Mouse (Mus musculus): ENCODE measurements at regions not wholly inside any gene's neighbourhood (a gene's known extent, or its start where the extent isn't known, plus 50 kb on each side); places are given as distances from the start of the nearest gene placed in this dataset.

DNA sequence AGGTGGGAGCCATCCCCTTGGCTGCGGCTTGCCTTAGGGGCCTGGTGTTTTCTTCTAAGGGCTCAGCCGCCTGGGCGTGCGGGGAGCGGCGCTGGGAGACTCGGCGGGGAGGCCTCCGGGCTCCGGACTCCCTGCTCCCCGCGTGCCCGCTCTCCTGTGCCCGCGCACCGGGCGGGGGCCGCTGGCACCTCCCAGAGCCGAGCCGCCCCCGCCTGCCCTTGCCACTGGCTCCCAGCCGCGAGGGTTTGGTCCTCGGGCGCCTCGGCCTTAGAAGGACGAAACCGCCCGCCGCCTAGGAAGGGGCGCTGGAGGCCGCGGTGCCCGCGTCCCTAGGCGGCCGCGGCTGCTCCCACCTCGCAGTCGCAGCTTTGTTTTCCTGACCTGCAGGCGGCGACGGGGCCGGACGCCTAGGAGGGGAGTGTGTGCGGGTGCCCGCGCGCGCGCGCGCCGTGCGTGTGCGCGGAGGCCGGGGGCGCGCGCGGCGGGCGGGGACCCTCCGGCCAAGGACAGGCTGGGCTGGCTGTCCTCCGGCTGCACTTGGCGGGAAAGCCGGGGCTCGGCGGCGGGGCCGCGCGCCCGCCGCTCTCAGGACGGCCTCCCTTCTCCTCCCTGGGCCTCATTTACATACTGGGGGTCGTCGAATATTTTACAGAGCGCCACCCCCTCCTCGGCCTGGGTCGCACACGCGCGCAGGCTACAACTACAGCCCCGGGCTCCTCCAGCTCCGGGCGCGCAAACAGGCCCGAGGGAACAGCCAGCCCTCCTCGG is 227.1 kb downstream of the Mef2c start:
- DNase-seq (ENCODE audit: low spot score in 2 of 2): peak in 1 of 2 experiments; percentile 72

DNA sequence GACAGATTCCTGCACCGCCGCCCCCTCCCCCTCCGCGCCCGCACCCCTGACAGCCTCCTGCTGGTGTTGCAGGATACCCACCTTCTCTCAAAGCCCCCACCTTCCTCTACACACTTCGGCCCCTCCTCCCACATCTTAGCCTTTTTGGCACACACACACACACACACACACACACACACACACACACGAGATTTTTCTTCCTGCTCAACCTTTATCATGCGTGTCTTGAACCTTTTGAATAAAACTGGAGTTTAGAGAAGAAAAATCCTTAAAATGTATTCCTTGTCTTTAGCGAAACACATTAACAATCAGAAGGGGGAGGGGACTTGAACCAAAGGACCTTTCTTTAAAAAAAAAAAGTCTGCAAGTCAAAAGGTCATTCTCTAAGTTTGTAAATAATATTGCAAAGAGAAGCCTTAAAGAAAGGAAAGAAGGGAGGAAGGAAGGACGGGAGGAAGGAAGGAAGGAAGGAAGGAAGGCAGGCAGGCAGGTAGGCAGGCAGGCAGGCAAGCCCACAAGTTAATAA is 227.7 kb downstream of the Mef2c start:
- no peak for DNase-seq (ENCODE audit: low spot score in 2 of 2)

DNA sequence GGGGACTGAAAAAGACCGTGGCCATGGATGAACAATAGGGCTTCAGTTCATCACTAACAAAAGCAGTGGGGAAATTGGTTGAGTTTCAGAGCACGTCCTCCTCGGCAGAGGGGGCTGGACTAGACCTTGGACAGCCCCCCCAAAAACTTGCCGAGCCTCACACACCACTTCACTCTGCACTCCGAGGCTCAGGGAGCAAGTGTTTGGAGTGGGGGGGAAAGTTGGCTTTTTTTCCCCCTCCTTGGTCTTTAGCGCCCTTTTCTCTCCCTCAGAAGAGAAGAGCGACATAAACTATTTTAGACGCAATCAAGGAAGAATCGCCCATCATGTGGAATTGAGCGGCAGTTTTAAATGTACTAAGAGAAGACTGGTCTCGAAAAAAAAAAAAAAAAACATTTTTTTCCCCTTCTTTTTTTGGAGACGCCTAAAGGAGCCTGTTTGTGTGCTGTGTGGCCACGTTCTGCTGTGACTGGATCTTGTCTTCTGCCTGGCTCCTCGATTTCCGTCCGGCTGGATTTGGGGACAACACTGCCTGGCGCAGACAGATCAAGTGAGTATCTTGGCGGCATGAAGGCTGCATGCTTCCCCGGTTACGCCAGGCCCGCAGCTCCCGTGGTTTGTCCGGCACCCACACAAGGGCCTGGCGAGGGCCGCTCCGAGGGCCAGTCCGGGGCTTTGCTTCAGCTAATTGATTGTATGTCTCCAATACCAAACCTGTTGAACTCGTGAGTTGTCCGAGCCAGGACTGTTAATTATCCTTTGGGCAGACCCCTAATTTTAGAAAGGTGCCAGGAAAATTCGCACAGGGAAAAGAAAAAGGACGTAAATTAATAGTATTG is 228.7 kb downstream of the Mef2c start:
- peak in 1 of 2 experiments; percentile 68 for DNase-seq (ENCODE audit: low spot score in 2 of 2)

DNA sequence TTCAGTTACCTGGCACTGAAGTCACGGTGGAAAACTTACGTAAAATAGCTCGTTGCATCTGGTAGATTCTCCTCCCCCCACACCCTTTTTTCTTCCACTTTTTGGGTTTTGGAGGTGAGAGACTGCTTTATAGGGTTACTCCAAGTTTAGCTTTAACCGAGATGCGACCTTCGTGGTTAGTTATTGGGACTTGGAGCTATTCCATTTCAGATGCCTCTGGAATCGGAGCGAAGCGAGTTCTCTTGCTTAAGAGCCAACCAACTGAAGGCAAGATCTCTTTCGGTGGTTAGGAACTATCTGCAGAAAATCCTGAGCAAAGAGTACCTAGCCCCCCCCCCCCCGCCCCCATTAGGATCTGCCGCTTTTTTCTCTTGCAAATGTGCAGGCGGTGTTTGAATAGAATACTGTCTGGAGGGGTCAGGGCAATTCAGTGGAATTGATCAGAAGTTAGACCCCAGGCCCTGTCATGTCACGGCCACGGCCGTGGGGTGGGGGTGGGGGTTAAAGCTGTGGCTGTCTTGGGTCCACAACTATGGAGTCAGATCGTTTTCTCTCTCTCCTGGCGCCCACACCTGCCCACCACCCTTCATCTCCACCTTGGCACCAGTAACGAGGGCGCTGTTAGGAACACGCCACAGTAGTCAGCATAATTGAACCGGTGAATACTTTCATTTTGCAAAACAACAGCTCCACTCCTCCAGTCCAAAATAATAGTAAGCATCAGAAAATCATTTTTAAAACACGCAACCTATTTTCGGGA is 229.6 kb downstream of the Mef2c start:
- peak in 1 of 2 experiments; percentile 33 for DNase-seq (ENCODE audit: low spot score in 2 of 2)

DNA sequence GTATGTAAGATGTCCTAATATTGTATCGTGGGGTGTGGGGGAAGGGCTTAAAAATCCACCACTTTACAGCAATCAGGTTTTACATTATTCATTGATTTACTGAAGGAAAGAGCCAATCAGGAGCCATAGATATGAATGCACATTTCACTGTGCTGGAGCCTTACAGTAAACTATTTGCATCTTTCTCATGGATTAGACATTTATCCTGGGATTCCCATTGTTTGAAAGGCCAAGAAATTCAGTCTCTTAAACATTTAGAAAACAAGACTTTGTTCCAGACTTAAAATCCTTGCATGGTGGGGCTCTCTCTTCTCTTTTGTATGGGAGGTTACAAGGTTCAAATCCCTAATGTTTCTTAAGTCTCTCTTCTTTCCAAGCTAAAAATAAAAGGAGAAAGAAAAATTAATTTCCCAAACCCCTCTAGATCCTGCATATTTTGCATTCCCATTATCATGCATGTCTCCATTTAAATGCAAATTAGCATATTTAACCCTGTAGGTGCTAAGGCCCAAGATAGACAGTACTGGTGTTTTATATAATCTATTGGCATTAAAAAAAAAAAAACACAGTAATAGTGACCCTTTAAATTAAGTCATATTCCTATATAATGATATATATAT is 230.3 kb downstream of the Mef2c start:
- DNase-seq (ENCODE audit: low spot score in 2 of 2): no peak

DNA sequence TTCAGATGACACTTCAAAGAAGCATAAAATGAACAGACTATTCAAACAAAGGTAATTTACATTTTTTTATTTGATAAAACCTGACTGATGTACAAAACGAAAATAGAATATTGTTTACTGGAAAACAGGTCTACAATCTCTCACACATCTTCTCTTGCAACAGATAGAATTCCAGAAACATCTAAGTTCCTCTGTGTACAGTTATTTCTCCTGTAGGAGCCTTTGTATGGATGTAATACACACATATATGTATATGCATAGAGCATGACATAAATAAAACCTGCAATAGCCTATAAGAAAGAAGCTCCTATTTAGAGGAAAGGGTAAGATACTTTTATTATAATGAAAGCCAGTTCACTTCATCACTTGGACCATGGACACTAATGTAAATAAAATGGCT is 230.8 kb downstream of the Mef2c start:
- DNase-seq (ENCODE audit: low spot score in 2 of 2): no peak

DNA sequence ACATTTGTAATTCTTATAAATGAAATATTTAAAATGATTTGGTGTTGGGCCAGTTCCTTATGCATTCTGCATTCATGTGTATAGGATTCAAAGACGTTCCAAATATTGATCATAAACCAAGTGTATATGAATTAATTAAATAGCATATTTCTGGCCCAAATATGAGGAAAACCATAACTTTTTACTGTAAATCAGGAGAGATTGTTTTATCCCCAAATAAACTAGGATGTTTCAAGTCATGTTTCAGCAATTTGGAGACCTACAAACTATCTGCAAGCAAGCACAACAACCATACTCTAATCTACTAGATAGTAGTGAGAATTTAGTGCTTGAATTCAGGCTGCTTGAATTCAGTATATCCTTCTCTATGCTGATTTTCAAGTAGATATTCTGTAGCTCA is 231.3 kb downstream of the Mef2c start:
- DNase-seq (ENCODE audit: low spot score in 2 of 2): no peak

DNA sequence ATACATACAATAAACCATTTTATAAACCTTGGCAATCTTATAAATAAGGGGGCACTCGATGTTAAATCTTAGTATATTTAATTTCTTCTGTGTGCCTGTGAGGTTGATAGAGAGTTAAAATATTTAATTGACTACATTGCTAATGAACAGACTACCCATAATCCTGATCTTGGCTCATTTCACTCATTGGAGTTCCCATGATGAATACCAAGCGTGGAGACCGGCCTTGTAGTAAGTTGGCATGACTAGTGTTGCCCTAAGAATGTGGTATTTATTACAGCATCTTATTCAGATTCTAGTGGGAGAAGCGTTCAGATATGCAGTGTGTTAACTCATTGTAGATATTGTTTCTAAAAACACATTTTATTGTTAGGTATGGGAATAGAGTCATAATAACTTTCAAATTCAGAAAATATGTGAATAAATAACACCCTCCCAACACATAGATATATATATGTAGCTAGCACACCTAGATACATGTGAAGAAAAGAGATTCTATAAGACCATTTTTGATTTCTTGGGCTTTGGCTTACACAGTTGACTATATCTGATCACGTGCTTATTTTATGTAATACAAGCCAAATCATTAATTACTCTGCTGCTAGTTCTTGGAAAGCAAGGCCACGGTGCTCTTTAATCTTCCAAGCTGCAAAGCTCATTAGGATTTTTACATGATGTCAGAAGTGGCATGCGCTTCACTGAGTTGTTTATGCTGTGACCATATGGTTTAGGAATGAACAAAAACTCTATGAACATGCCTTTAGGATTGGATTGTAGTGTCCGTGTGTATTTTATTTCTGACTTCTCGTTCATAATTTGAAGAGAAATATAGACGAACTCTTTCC is 232.0 kb downstream of the Mef2c start:
- no peak for DNase-seq (ENCODE audit: low spot score in 2 of 2)

DNA sequence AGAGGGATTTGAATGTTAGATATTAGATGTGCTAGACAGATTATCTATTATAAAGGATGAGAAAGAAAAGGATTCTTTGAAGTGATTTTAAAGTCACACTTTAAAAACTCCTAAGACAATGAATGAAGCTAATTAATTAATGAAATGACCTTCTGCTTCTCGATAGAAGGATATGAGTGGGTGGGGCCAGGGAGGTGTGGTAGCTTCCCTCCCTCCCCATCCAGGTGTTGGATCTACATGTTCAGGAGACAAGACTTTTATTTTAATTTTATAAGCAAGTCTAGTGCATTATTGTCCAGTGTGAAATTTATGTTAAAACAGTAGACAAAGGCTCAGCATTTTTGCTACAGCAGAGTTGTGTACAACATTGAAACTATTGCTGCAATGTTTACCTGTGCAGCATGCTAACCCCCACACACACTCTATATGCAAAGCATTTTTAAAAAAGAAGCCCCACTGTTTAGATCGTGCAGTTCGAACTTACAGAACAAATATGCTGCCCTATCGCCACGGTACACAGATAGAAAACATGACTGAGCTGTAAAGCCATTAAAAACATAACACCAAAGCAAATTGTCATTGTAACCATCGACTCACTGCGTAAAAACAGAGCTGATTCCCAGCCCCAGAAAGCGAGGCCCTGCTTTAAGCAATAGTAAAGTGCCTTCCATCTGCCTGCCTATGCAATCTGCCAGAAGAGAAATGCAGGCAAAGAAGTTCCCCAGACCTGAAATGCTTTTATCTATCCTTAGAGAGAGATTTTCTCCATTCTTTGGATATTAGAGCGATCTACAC is 233.4 kb downstream of the Mef2c start:
- DNase-seq (ENCODE audit: low spot score in 2 of 2): peak in 1 of 2 experiments; percentile 24

DNA sequence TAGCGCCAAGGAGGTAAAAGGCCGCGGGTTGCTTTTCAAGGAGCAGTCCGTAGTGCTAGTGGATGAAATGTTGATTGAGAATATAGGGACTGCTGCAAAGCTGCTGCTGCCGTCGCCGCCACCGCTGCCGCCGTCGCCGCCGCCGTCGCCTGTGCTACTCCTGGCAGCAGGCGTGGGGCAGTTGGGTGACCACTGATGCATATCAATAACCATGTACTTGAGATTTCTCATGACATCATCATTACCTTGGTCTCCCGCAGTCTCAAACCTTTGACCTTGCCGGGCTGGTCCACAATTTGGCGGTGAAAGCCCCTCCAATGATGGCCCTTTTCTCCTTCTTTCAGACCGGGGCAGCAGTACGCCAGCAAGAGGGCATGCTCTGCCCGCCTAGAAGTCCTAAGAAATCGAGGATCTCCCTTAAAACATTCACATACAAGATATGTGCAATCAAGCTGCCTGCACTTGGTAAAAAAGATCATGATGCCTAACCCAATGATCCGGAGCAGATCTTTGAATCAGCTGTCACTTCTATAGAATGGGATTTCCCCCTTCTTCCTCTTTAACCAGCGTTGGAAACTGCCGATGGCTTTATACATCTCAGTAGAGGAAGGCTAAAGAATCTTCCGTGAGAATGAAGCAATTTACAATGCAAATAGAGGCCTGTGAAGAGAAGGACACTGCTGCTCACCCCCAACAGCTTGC is 234.1 kb downstream of the Mef2c start:
- peak in 1 of 2 experiments; percentile 34 for DNase-seq (ENCODE audit: low spot score in 2 of 2)

DNA sequence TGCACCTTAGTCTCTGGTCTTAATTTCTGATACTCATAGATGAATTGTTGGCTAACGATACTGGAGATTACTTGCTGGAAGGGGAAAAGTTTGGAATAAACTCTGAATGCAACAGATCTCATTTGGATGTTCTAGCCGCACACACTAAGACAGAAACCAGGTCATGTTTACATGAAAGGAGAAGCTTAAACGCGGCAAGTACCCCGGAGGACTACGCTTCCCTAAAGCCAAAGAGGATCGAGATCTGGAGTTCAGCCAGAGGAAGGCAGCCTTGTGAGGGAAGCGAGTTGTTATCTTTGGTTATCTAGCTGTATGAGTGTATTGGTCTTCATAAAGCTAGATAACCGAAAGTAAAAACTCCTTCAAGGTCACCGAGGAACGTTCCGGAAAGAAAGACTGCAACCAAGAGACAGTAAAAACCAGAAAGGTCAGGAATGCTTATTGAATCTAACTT is 234.7 kb downstream of the Mef2c start:
- DNase-seq (ENCODE audit: low spot score in 2 of 2): peak in 1 of 2 experiments; percentile 37

DNA sequence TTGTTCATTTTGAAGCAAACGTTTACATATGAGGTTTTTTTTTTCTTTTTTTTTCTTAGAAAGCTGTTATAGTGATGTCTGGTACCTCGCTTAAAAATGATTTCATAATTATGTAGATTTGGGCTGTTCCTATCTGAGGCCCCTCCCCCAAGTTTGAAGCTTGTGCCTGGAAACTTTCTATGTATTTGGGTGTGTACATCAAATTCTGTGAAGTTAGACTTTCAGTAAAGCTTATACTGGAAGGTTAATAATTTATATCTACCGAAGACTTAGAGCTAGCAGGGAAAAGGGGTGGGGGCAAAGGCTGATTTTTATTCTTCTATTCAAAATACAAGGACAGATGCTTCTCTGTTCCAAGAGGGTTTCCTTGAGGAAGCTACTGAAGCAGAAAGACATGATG is 235.3 kb downstream of the Mef2c start:
- peak in 1 of 2 experiments; percentile 41 for DNase-seq (ENCODE audit: low spot score in 2 of 2)

DNA sequence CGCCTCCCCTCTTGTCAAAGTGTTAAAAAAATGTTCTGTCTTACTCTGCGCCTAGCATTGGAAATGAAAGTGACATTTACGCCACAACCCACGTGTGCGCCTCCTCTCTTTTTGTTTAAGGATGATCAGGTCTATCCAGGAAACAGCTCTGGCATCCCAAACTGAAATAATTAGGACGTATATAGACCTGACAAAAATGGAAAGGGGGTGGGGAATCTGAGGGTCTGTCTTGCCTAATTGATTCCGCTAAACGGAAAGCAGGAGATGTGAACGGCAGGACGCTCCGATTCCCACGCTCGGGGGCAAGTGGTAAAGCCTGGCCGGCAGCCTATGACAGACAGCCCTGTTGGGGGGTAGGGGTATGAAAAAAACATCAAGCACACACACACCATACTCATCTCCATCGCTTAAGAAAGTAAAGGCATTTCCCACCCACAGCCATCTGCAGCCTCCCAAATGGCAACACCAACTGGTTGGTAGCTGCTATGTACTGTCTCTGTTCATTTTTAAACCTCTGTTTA is 235.8 kb downstream of the Mef2c start:
- peak in 1 of 2 experiments; percentile 93 for DNase-seq (ENCODE audit: low spot score in 2 of 2)

DNA sequence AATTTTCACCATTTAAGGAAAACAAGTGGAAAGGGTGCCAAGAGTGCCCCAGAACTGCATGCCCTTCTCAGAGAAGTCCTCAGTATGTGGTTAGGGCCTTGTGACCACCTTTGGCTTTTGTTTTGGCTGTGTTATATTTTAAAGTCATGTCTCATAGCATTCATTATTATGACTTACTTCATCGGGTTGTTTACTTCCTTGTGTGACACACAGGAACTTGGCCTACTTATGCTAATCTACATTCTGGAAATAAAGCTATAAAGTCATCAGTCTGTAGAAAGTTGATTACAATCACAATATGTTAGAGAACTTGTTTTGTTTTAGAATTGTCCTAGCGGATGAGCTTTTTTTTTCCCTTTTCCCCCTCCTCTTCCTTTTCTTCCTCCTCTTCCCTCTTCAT is 236.3 kb downstream of the Mef2c start:
- DNase-seq (ENCODE audit: low spot score in 2 of 2): no peak

DNA sequence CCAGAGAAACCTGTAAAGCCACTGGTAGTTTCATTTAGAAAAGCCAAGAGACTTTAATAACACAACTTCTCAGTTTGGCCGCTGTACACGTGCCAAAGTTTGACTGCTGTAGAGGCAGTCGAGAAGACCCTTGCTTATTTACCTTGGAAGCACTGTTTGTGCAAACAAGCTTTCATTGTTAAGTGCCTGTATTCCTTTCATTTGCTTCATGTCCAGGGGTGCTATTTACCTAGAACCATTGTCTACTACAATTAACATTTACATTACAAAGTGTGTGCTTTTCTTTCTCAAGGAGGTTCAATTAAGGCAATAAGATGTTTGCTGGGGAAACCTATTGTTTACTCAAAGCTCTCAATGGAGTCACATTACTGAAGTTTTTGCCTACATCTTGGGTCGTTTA is 236.9 kb downstream of the Mef2c start:
- DNase-seq (ENCODE audit: low spot score in 2 of 2): no peak

DNA sequence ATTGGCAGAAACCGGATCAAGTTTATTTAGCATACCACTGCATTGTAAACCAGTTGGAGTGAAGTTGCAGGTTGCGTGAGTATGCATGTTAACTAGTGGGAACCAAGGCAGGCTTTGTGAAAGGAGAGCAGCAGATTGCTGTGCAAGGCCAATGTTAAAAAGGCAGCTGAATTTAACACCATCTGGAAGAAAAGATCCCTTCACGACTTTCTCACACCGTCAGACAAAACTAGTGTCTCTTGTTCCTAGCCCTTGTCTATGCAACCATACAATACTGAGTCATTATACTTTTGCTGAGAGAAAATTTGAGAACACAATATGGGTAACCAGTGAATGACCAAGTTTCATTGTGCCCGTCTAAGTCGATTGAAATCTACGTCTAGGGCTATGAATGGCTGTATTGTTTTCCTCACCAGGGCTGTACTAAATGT is 237.8 kb downstream of the Mef2c start:
- peak in 1 of 2 experiments; percentile 40 for DNase-seq (ENCODE audit: low spot score in 2 of 2)

DNA sequence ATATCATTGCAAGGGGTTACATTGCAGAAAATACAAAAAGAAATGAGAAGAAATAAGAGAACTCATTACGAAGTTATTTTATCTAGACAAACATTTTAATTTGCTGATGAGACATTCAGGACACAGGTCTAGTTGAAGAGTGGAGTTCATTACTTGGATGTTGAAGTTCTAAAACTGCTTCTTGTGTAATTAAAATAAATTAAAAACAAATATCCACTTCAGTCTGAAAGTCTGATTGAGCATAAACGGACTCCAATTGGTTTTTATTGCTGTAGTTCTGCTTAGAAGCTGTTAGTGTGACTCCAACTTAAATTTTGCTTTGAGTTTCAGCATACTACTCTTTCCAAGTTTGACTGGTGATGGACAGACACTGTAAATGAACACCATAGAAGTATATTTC is 238.3 kb downstream of the Mef2c start:
- no peak for DNase-seq (ENCODE audit: low spot score in 2 of 2)

DNA sequence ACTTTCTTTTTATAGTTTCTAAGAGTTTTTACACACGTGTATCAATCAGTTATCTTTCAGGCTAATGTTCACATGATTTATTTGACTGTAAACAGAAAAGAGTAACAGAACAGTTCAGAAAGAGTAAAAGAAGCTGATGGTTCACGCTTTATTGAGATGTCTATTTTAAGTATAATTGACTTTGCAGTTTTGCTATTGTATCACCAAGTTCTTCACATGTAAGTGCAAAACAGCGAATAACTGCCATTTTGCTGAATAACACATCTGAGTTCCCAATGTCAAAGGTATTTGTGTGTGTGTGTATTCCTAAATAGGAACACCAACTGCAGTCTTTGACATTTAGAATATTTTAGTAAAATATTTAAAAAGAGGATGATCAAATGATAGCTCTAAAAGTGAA is 238.7 kb downstream of the Mef2c start:
- DNase-seq (ENCODE audit: low spot score in 2 of 2): no peak

DNA sequence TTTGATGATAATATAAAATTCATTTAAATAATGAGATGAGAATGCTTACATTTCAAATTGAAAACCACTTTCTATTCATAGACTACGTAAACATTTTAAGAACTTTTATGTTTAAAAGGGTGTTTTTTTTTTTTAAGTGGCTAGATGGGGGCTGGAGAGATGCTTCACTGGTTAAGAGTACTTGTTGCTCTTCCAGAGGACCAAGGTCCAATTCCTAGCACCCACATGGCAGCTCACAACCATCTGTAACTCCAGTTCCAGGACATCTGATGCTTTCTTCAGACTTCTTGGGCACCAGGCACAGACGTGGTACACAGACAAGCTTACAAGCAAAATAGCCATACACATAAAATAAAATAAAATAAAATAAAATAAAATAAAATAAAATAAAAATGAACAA is 239.5 kb downstream of the Mef2c start:
- no peak for DNase-seq (ENCODE audit: low spot score in 2 of 2)
